Comparison of ENCODE assay signal across 8 mouse cellular contexts in the genomic region with DNA sequence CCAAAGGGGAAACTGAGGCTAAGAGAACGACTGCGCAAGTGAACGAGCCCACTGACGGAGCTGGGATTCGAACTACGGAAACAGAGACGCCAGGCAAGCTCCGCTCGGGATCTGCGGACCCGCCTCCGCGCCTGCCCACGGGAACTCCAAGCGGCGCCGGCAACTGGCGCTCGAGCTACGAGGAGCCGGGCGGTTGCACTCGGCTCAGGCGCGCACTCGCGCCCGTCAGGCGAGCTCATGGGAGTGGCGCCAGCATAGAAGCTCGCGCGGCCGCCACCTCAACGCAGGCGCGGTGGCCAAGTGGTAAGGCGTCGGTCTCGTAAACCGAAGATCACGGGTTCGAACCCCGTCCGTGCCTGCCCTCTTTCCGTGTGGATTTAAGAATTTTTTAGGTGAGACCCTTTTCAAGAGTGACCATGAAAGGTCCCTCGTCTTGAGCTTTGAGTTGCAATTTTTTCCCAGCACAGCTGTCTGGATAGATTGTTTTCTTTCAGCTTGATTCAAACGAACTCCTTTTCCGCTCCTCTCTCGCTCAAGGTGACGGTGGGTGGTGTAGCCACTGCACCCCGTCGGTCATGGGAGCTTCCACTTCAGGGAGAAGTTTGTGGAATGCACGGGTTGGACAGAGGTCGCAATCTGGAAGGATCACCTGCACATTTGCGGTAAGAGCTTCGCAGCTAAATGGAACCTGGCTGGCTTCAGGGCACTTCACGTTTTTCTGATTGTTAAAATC.
DNase-seq lines count a peak whose midpoint lies in the region; ATAC-seq and TF ChIP-seq lines count a peak whose summit lies in the region.

No protein-coding gene starts in this region.

- TF ChIP-seq POLR2A in thymus, adult 2 months (IDR thresholded peaks at IDR 0.05; ENCODE audit: control insufficient read depth, extremely low read depth, insufficient read depth, low read length, poor library complexity) = 0 out of 2 replicates have a peak, but pooled peaks have one; percentile 14

- peak overlapping the region; percentile 68 for H3K4me2 ChIP-seq in hindbrain, embryonic 11.5 days (replicated peaks; ENCODE audit: low read depth, low read length)
- peak overlapping the region; percentile 63 for H3K4me2 ChIP-seq in lung, embryonic 16.5 days (ENCODE audit: low read depth, low read length)

- H3K27me3 ChIP-seq in hindbrain, embryonic 11.5 days (ENCODE audit: control insufficient read depth, insufficient read depth, low read length) = no peaks in the 10 kb centered on the region
- H3K27me3 ChIP-seq in lung, embryonic 16.5 days (ENCODE audit: control insufficient read depth, insufficient read depth, low read depth, low read length) = no peaks in the 10 kb centered on the region
- H3K27me3 ChIP-seq in thymus, adult 2 months (ENCODE audit: control insufficient read depth, insufficient read depth, low read length) = no peaks in the 10 kb centered on the region

- peak overlapping the region; percentile 60 for H3K4me3 ChIP-seq in hindbrain, embryonic 11.5 days (ENCODE audit: low read depth, low read length)
- peak overlapping the region; percentile 54 for H3K4me3 ChIP-seq in lung, embryonic 16.5 days (ENCODE audit: low read length)
- peak overlapping the region; percentile 65 for H3K4me3 ChIP-seq in thymus, adult 2 months (ENCODE audit: control insufficient read depth, insufficient read depth, low read length)

- under 1% methylated on average over 58 of the region's 58 CpGs for WGBS in hindbrain, embryonic 11.5 days
- WGBS in lung, embryonic 16.5 days = under 1% methylated on average over 58 of the region's 58 CpGs
- under 1% methylated on average over 58 of the region's 58 CpGs for WGBS in thymus, adult 2 months

- peak; percentile 99 for DNase-seq in NIH3T3 (ENCODE audit: low read depth)
- peak; percentile 98 for DNase-seq in cerebellum, adult 9-11 months
- DNase-seq in frontal cortex, adult 2 months (ENCODE audit: extremely low spot score in 1 of 2, low spot score in 1 of 2) = peak; percentile 95 to 100
- peak; percentile 99 for DNase-seq in hindbrain, embryonic 11.5 days (ENCODE audit: low spot score)
- peak; percentile 96 for DNase-seq in layer of hippocampus, adult 9-11 months
- peak; percentile 94 for DNase-seq in ovary, adult 18-20 months (ENCODE audit: low spot score)
- DNase-seq in thymus, adult 2 months = peak; percentile 95

- H3K9ac ChIP-seq in hindbrain, embryonic 11.5 days (ENCODE audit: low read depth, low read length) = peak overlapping the region; percentile 50
- peak overlapping the region; percentile 48 for H3K9ac ChIP-seq in lung, embryonic 16.5 days (ENCODE audit: low read length)

- no peak overlapping the region for H3K27ac ChIP-seq in hindbrain, embryonic 11.5 days (ENCODE audit: low read depth, low read length)
- peak overlapping the region; percentile 48 for H3K27ac ChIP-seq in lung, embryonic 16.5 days (ENCODE audit: low read length)
- H3K27ac ChIP-seq in thymus, adult 2 months (ENCODE audit: control insufficient read depth, insufficient read depth, low read length) = peak overlapping the region; percentile 11; the same call in 1 of the 2 replicates

- no peaks in the 10 kb centered on the region for H3K4me1 ChIP-seq in hindbrain, embryonic 11.5 days (replicated peaks; ENCODE audit: control insufficient read depth, insufficient read depth, low read length)
- 0 out of 2 replicates have a peak, but pooled peaks cover 5% of the 10 kb centered on the region for H3K4me1 ChIP-seq in lung, embryonic 16.5 days (replicated peaks; ENCODE audit: control insufficient read depth, insufficient read depth, low read length)
- peaks cover 5% of the 10 kb centered on the region; the same call in 1 of the 2 replicates for H3K4me1 ChIP-seq in thymus, adult 2 months (replicated peaks; ENCODE audit: control insufficient read depth, insufficient read depth, low read length)

- H3K9me3 ChIP-seq in hindbrain, embryonic 11.5 days (ENCODE audit: control insufficient read depth, low read length) = no peaks in the 10 kb centered on the region
- no peaks in the 10 kb centered on the region for H3K9me3 ChIP-seq in lung, embryonic 16.5 days (ENCODE audit: control insufficient read depth, low read length)

- peak; percentile 96 for ATAC-seq in hindbrain, embryonic 11.5 days (ENCODE audit: low FRiP score)
- peak; percentile 94 for ATAC-seq in lung, embryonic 16.5 days (ENCODE audit: low read depth)

- no peaks in the 10 kb centered on the region for H3K36me3 ChIP-seq in hindbrain, embryonic 11.5 days (ENCODE audit: control insufficient read depth, insufficient read depth, low read length)
- no peaks in the 10 kb centered on the region for H3K36me3 ChIP-seq in lung, embryonic 16.5 days (ENCODE audit: control insufficient read depth, insufficient read depth, low read length)
- H3K36me3 ChIP-seq in thymus, adult 2 months (ENCODE audit: control insufficient read depth, insufficient read depth, low read length) = no peaks in the 10 kb centered on the region

- 0 out of 2 replicates have a peak, but pooled peaks have one; percentile 38 for TF ChIP-seq CTCF in thymus, adult 2 months (IDR thresholded peaks at IDR 0.05; ENCODE audit: borderline replicate concordance, control insufficient read depth, extremely low read depth, insufficient read depth, low read length, poor library complexity)
